Mouse (Mus musculus) heart, adult 2 months (tissue): ENCODE data around the gene Mocs3.

Experiments used
- CTCF ChIP-seq: fragments of 200-600 bp; IDR thresholded peaks from 2 replicates; pipeline ENCODE4 v1.8.1; 2022; ENCODE audit warnings: antibody characterized with exemption, mild to moderate bottlenecking, moderate library complexity
- EP300 ChIP-seq: fragments of 200-500 bp; IDR thresholded peaks from 2 replicates; pipeline ENCODE4 v1.6.1; 2011; ENCODE audit warnings: low read depth, low read length, control low read depth; ENCODE audit not compliant: insufficient read depth

DNA sequence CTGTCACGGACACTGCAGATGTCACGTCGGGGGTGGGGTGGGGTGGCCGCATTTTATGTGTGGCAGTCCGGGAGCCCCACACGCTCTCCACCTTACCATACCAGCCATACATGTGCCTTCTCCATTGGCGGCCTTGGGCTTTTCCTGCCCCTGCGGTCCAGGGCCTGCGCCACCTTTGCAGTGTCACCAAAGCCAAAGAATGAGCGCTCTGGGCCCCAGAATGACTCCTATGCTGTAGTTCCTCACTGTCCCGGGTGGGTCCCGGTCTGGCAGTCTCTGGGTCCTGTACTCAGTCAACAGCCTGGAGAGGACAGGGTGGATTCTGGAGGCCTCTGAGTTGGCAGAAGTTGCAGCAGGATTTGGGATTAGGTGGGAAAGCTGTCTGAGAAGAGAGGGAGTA is 51.2 kb downstream of the Mocs3 start, which contains the start of gene Kcng1:
- TF ChIP-seq EP300, result no peak
- TF ChIP-seq CTCF, result no peak
